Mouse (Mus musculus): ENCODE data around the gene Rhof.

GRCm38 (mm10) chr5:123152901-123153300, 20.4 kb upstream of the Rhof start:
- TF ChIP-seq CTCF (IDR thresholded peaks at IDR 0.05; ENCODE audit: low read depth, low read length): no peak
- no peak for TF ChIP-seq GATA1 (IDR thresholded peaks at IDR 0.05; ENCODE audit: borderline replicate concordance, low read length)
- TF ChIP-seq POLR2AphosphoS5 (IDR thresholded peaks at IDR 0.05; ENCODE audit: insufficient replicate concordance, low read depth, low read length): no peak
- TF ChIP-seq GATA2 (IDR thresholded peaks at IDR 0.05; ENCODE audit: borderline replicate concordance, low read depth, low read length): no peak

Measured in G1E (cell line).